14 mouse cellular contexts compared by ENCODE assay signal in genomic region chr4:134123147-134123546, GRCm38 (mm10).
"Had no signal": no experiment of that assay in that cellular context is flagged by ENCODE, and none has a peak within 500 bp of the region (broad histone marks: within the 10 kb centered on the region; RNA-seq: fewer than 3 reads in every experiment).

No protein-coding gene starts in this region.

- H3K9ac ChIP-seq: intestine, embryonic 15.5 days; kidney, embryonic 15.5 days; limb, embryonic 13.5 days; lung, embryonic 14.5 days; midbrain, embryonic 15.5 days had no signal

- H3K36me3 ChIP-seq: intestine, embryonic 15.5 days; liver, embryonic 13.5 days; midbrain, embryonic 15.5 days had no signal

- DNase-seq: kidney, adult 11 months; kidney, adult 8-10 months; layer of hippocampus, adult 9-11 months; layer of hippocampus, postnatal 36 days had no signal

- H3K4me2 ChIP-seq: intestine, embryonic 15.5 days; kidney, embryonic 15.5 days; limb, embryonic 13.5 days; lung, embryonic 14.5 days; midbrain, embryonic 15.5 days had no signal

- H3K9me3 ChIP-seq: intestine, embryonic 15.5 days; kidney, embryonic 15.5 days; limb, embryonic 10.5 days; limb, embryonic 13.5 days; liver, embryonic 13.5 days; megakaryocyte, embryonic 14.5 days; midbrain, embryonic 10.5 days; midbrain, embryonic 15.5 days had no signal

- H3K4me3 ChIP-seq: intestine, embryonic 15.5 days; kidney, embryonic 15.5 days; limb, embryonic 10.5 days; limb, embryonic 13.5 days; liver, embryonic 13.5 days; midbrain, embryonic 10.5 days; midbrain, embryonic 15.5 days had no signal

- ATAC-seq: intestine, embryonic 15.5 days; lung, postnatal 0 days; midbrain, embryonic 15.5 days had no signal

- H3K27me3 ChIP-seq: intestine, embryonic 15.5 days; kidney, embryonic 15.5 days; limb, embryonic 13.5 days; liver, embryonic 13.5 days; megakaryocyte, embryonic 14.5 days; midbrain, embryonic 15.5 days had no signal

- H3K27ac ChIP-seq: intestine, embryonic 15.5 days; kidney, embryonic 15.5 days; limb, embryonic 13.5 days; liver, embryonic 13.5 days; midbrain, embryonic 15.5 days had no signal
